Mouse (Mus musculus): ENCODE measurements around the gene Nfatc2ip.

- no peak for TF ChIP-seq CTCF (IDR thresholded peaks at IDR 0.05; ENCODE audit: low read depth)
- no peak for TF ChIP-seq EP300 (optimal IDR thresholded peaks at IDR 0.05)
Observed at GRCm38 (mm10) chr7:126435801-126436200, 39.3 kb upstream of the Nfatc2ip start.

Data from stomach, postnatal 0 days (tissue).